Mouse (Mus musculus): ENCODE data around the gene Rtn4rl1. TPM values are rescaled to one million over a fixed set of nuclear protein-coding genes. Genes with fewer than 3 reads are reported as not detected.
A peak's percentile ranks its signal among the peaks of the same experiment; 100 is the strongest.

Gene Rtn4rl1
- 8.6 and 11.8 TPM in 2 replicates for polyA plus RNA-seq (2012; rRNA removed)

- WGBS = under 1% methylated on average over 83 of the region's 84 CpGs
- Histone ChIP-seq H3K4me3 (ENCODE audit: low read depth, low read length) (peak within 1 kb of the TSS; percentile 94), H3K36me3 (ENCODE audit: control insufficient read depth, insufficient read depth, low read length) (no peaks in the 10 kb centered on the region), H3K27ac (ENCODE audit: insufficient read depth, low read depth, low read length) (peak within 1 kb of the TSS; percentile 29), H3K4me1 (ENCODE audit: control insufficient read depth, insufficient read depth, insufficient read length, low read length) (peaks cover 18% of the 10 kb centered on the region), H3K27me3 (ENCODE audit: control insufficient read depth, insufficient read depth, low read length) (no peaks in the 10 kb centered on the region)
- TF ChIP-seq POLR2A (IDR thresholded peaks at IDR 0.05; ENCODE audit: low read depth, low read length) (peak; percentile 22), CTCF (IDR thresholded peaks at IDR 0.05; ENCODE audit: extremely low read depth, insufficient read length, insufficient replicate concordance, low read depth, low read length) (no peak)
Observed at GRCm38 (mm10) chr11:75193256-75194071, at the start of gene Rtn4rl1. Rtn4rl1 (plus strand) TSS chr11:75193783.

- Histone ChIP-seq H3K27ac (ENCODE audit: insufficient read depth, low read depth, low read length) (no peak overlapping the region), H3K4me3 (ENCODE audit: low read depth, low read length) (no peak overlapping the region), H3K36me3 (ENCODE audit: control insufficient read depth, insufficient read depth, low read length) (peaks cover 24% of the 10 kb centered on the region), H3K4me1 (ENCODE audit: control insufficient read depth, insufficient read depth, insufficient read length, low read length) (peaks cover 14% of the 10 kb centered on the region), H3K27me3 (ENCODE audit: control insufficient read depth, insufficient read depth, low read length) (no peaks in the 10 kb centered on the region)
- TF ChIP-seq POLR2A (IDR thresholded peaks at IDR 0.05; ENCODE audit: low read depth, low read length) (no peak), CTCF (IDR thresholded peaks at IDR 0.05; ENCODE audit: extremely low read depth, insufficient read length, insufficient replicate concordance, low read depth, low read length) (no peak)
- 88% methylated on average over 2 of the region's 2 CpGs for WGBS
Observed at GRCm38 (mm10) chr11:75145841-75146240, 47.7 kb upstream of the Rtn4rl1 start.

- TF ChIP-seq CTCF (IDR thresholded peaks at IDR 0.05; ENCODE audit: extremely low read depth, insufficient read length, insufficient replicate concordance, low read depth, low read length) (no peak), POLR2A (IDR thresholded peaks at IDR 0.05; ENCODE audit: low read depth, low read length) (no peak)
- Histone ChIP-seq H3K4me1 (ENCODE audit: control insufficient read depth, insufficient read depth, insufficient read length, low read length) (peaks cover 11% of the 10 kb centered on the region), H3K36me3 (ENCODE audit: control insufficient read depth, insufficient read depth, low read length) (peaks cover 24% of the 10 kb centered on the region), H3K4me3 (ENCODE audit: low read depth, low read length) (no peak overlapping the region), H3K27me3 (ENCODE audit: control insufficient read depth, insufficient read depth, low read length) (no peaks in the 10 kb centered on the region), H3K27ac (ENCODE audit: insufficient read depth, low read depth, low read length) (peak overlapping the region; percentile 3; the same call in 1 of the 2 replicates)
- WGBS = 29% methylated on average over 11 of the region's 11 CpGs
Observed at GRCm38 (mm10) chr11:75147106-75147845, 46.3 kb upstream of the Rtn4rl1 start.

GRCm38 (mm10) chr11:75147846-75148168 lies 45.8 kb upstream of the Rtn4rl1 start:
- no peak overlapping the region for H3K4me3 ChIP-seq (ENCODE audit: low read depth, low read length)
- H3K36me3 ChIP-seq (ENCODE audit: control insufficient read depth, insufficient read depth, low read length) = peaks cover 21% of the 10 kb centered on the region
- no peaks in the 10 kb centered on the region for H3K27me3 ChIP-seq (ENCODE audit: control insufficient read depth, insufficient read depth, low read length)
- TF ChIP-seq POLR2A (IDR thresholded peaks at IDR 0.05; ENCODE audit: low read depth, low read length) (no peak), CTCF (IDR thresholded peaks at IDR 0.05; ENCODE audit: extremely low read depth, insufficient read length, insufficient replicate concordance, low read depth, low read length) (no peak)
- H3K27ac ChIP-seq (ENCODE audit: insufficient read depth, low read depth, low read length) = peak overlapping the region; percentile 41
- 30% methylated on average over 3 of the region's 3 CpGs for WGBS
- H3K4me1 ChIP-seq (ENCODE audit: control insufficient read depth, insufficient read depth, insufficient read length, low read length) = peaks cover 11% of the 10 kb centered on the region

- H3K36me3 ChIP-seq (ENCODE audit: control insufficient read depth, insufficient read depth, low read length) = peaks cover 16% of the 10 kb centered on the region
- TF ChIP-seq POLR2A (IDR thresholded peaks at IDR 0.05; ENCODE audit: low read depth, low read length) (no peak), CTCF (IDR thresholded peaks at IDR 0.05; ENCODE audit: extremely low read depth, insufficient read length, insufficient replicate concordance, low read depth, low read length) (no peak)
- WGBS = 89% methylated on average over 11 of the region's 11 CpGs
- H3K4me3 ChIP-seq (ENCODE audit: low read depth, low read length) = no peak overlapping the region
- no peaks in the 10 kb centered on the region for H3K27me3 ChIP-seq (ENCODE audit: control insufficient read depth, insufficient read depth, low read length)
- peaks cover 12% of the 10 kb centered on the region for H3K4me1 ChIP-seq (ENCODE audit: control insufficient read depth, insufficient read depth, insufficient read length, low read length)
- H3K27ac ChIP-seq (ENCODE audit: insufficient read depth, low read depth, low read length) = peak overlapping the region; percentile 41
Observed at GRCm38 (mm10) chr11:75148332-75149035, 45.1 kb upstream of the Rtn4rl1 start.

- H3K27me3 ChIP-seq (ENCODE audit: control insufficient read depth, insufficient read depth, low read length) = no peaks in the 10 kb centered on the region
- H3K27ac ChIP-seq (ENCODE audit: insufficient read depth, low read depth, low read length) = no peak overlapping the region
- TF ChIP-seq POLR2A (IDR thresholded peaks at IDR 0.05; ENCODE audit: low read depth, low read length) = no peak
- no peak for TF ChIP-seq CTCF (IDR thresholded peaks at IDR 0.05; ENCODE audit: extremely low read depth, insufficient read length, insufficient replicate concordance, low read depth, low read length)
- peaks cover 12% of the 10 kb centered on the region for H3K4me1 ChIP-seq (ENCODE audit: control insufficient read depth, insufficient read depth, insufficient read length, low read length)
- WGBS = 71% methylated on average over 1 of the region's 1 CpGs
- peaks cover 8% of the 10 kb centered on the region for H3K36me3 ChIP-seq (ENCODE audit: control insufficient read depth, insufficient read depth, low read length)
- H3K4me3 ChIP-seq (ENCODE audit: low read depth, low read length) = no peak overlapping the region
Observed at GRCm38 (mm10) chr11:75150346-75150745, 43.2 kb upstream of the Rtn4rl1 start.

All from small intestine, adult 2 months (tissue).